Mouse (Mus musculus): ENCODE data around the gene Rnf183. TPM values are rescaled to one million over a fixed set of nuclear protein-coding genes. Genes with fewer than 3 reads are reported as not detected.

Rnf183 gene
- polyA plus RNA-seq, 1 experiment from 2014 or later = not detected

DNA sequence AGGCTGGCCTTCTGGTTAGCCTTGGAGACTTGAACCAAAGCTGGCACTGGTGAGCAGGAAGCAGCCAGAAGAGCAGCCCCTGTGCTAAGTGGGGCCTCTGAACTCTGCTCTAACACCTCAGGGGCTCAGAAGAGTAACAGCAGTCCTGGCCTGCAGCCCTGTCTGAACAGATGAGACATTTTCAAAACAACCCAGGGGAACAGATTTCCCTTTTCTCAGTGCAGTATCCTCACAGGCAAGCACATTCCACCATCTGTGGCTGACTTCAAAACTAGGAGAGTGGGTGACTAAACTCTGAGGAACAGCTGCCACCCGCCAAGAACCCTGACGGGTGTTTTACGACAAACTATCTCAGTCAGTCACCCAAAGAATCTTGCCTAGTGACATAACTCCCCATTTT, 24.0 kb upstream of the Rnf183 start:
- H3K4me3 ChIP-seq (ENCODE audit: low read depth, low read length) = no peak overlapping the region
- DNase-seq (ENCODE audit: low spot score) = peak; percentile 85
- no peaks in the 10 kb centered on the region; the same call in none of the 2 replicates for H3K4me1 ChIP-seq (ENCODE audit: insufficient read depth, low read depth, low read length)
- TF ChIP-seq EP300 (IDR thresholded peaks at IDR 0.05) = no peak
- TF ChIP-seq CTCF (IDR thresholded peaks at IDR 0.05) = no peak
- H3K36me3 ChIP-seq (ENCODE audit: insufficient read depth, low read length) = no peaks in the 10 kb centered on the region
- no peak overlapping the region for H3K9ac ChIP-seq (replicated peaks; ENCODE audit: low read depth)
- ATAC-seq = peak; percentile 83
- no peak overlapping the region for H3K4me2 ChIP-seq (replicated peaks; ENCODE audit: low read depth, low read length)
- H3K27me3 ChIP-seq (replicated peaks; ENCODE audit: insufficient read depth, low read length) = no peaks in the 10 kb centered on the region
- no peak overlapping the region for H3K27ac ChIP-seq (ENCODE audit: low read length)
- H3K9me3 ChIP-seq (ENCODE audit: low read length) = no peaks in the 10 kb centered on the region
- WGBS = 54% methylated on average over 3 of the region's 3 CpGs

- no peaks in the 10 kb centered on the region; the same call in none of the 2 replicates for H3K4me1 ChIP-seq (ENCODE audit: insufficient read depth, low read depth, low read length)
- DNase-seq (ENCODE audit: low spot score) (peak; percentile 65), ATAC-seq (peak; percentile 69)
- no peak overlapping the region for H3K4me3 ChIP-seq (ENCODE audit: low read depth, low read length)
- no peak overlapping the region for H3K9ac ChIP-seq (replicated peaks; ENCODE audit: low read depth)
- TF ChIP-seq CTCF (IDR thresholded peaks at IDR 0.05) = peak; percentile 79
- TF ChIP-seq EP300 (IDR thresholded peaks at IDR 0.05) = no peak
- no peaks in the 10 kb centered on the region for H3K36me3 ChIP-seq (ENCODE audit: insufficient read depth, low read length)
- no peak overlapping the region for H3K4me2 ChIP-seq (replicated peaks; ENCODE audit: low read depth, low read length)
- 46% methylated on average over 5 of the region's 5 CpGs for WGBS
- no peak overlapping the region for H3K27ac ChIP-seq (ENCODE audit: low read length)
- H3K9me3 ChIP-seq (ENCODE audit: low read length) = no peaks in the 10 kb centered on the region
- H3K27me3 ChIP-seq (replicated peaks; ENCODE audit: insufficient read depth, low read length) = no peaks in the 10 kb centered on the region
These were observed 19.9 kb upstream of the Rnf183 start for GRCm38 (mm10) chr4:62454995-62455394.

DNA sequence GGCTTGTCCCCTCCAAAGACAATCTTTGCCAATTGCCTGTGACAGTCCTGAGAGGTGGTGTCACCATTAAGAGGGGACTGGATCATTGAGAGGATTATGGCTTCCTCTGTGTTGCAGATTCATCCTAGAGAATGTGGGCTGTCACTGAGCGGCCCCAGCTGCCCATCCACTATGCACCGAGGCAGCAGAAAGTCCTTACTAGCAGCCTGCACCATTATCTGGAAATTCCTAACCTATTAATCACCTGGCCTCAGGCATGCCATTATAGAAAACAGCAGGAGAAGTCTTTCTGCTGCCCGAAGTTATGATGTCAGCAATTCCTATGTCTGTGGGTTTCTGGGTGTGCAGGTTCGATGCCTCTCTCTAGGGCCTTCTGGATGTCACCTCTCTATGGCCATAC, 5.9 kb upstream of the Rnf183 start:
- no peak for TF ChIP-seq EP300 (IDR thresholded peaks at IDR 0.05)
- no peak for TF ChIP-seq CTCF (IDR thresholded peaks at IDR 0.05)
- Histone ChIP-seq H3K27ac (ENCODE audit: low read length) (no peak overlapping the region), H3K27me3 (replicated peaks; ENCODE audit: insufficient read depth, low read length) (no peaks in the 10 kb centered on the region), H3K4me3 (ENCODE audit: low read depth, low read length) (no peak overlapping the region), H3K36me3 (ENCODE audit: insufficient read depth, low read length) (no peaks in the 10 kb centered on the region), H3K4me2 (replicated peaks; ENCODE audit: low read depth, low read length) (no peak overlapping the region), H3K9me3 (ENCODE audit: low read length) (no peaks in the 10 kb centered on the region), H3K9ac (replicated peaks; ENCODE audit: low read depth) (no peak overlapping the region), H3K4me1 (ENCODE audit: insufficient read depth, low read depth, low read length) (no peaks in the 10 kb centered on the region)
- 59% methylated on average over 4 of the region's 4 CpGs for WGBS
- no peak for ATAC-seq
- DNase-seq (ENCODE audit: low spot score) = no peak

GRCm38 (mm10) chr4:62440544-62440943, 5.5 kb upstream of the Rnf183 start:
- H3K27me3 ChIP-seq (replicated peaks; ENCODE audit: insufficient read depth, low read length) = no peaks in the 10 kb centered on the region
- WGBS = 74% methylated on average over 4 of the region's 4 CpGs
- H3K4me1 ChIP-seq (ENCODE audit: insufficient read depth, low read depth, low read length) = no peaks in the 10 kb centered on the region
- H3K27ac ChIP-seq (ENCODE audit: low read length) = no peak overlapping the region
- H3K36me3 ChIP-seq (ENCODE audit: insufficient read depth, low read length) = no peaks in the 10 kb centered on the region
- H3K4me2 ChIP-seq (replicated peaks; ENCODE audit: low read depth, low read length) = no peak overlapping the region
- ATAC-seq (no peak), DNase-seq (ENCODE audit: low spot score) (no peak)
- no peak overlapping the region for H3K9ac ChIP-seq (replicated peaks; ENCODE audit: low read depth)
- H3K4me3 ChIP-seq (ENCODE audit: low read depth, low read length) = no peak overlapping the region
- no peaks in the 10 kb centered on the region for H3K9me3 ChIP-seq (ENCODE audit: low read length)
- no peak for TF ChIP-seq CTCF (IDR thresholded peaks at IDR 0.05)
- no peak for TF ChIP-seq EP300 (IDR thresholded peaks at IDR 0.05)

DNA sequence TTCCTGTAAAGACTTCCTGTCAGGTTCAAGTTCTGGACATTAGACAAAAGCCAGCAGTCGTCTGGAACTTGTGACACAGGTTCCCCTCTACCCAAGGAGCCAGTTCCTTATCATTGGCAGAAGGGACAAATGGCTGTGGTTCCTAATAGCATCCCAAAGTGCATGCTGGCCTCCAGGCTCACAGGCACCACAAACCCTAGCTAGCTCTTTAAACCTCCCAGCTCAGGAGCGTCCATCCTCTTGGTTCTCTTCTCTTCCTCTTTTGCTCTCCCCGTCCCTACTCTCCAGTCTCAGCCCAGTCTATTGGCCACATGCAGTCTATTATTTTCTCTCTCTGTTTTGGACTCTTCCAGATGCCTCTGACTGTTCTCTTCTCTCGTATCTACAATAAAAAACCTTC, 4.7 kb upstream of the Rnf183 start:
- WGBS = 59% methylated on average over 4 of the region's 4 CpGs
- H3K4me3 ChIP-seq (ENCODE audit: low read depth, low read length) = no peak overlapping the region
- ATAC-seq = no peak

DNA sequence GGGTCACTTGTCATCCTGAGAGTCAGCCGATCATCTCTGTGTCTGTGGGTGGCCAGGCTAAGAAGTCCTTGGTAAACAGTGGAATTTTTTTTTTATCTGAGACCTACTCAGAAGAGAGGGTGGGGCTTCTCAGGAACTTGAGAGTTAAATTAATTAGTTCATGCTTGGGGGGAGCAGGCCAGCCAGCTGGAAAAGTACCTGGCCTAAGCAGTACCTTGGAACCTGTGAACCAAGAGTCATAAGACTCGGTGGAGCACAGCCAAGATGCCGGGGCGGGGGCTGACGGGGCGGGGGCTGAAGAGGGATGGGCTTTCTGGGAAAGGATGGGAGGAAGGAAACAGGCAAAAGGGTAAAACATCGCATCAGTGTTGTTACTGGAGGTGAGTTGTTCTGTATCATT, 2.8 kb upstream of the Rnf183 start:
- Histone ChIP-seq H3K9me3 (ENCODE audit: low read length) (no peaks in the 10 kb centered on the region), H3K4me1 (ENCODE audit: insufficient read depth, low read depth, low read length) (no peaks in the 10 kb centered on the region), H3K9ac (replicated peaks; ENCODE audit: low read depth) (no peak overlapping the region), H3K4me2 (replicated peaks; ENCODE audit: low read depth, low read length) (no peak overlapping the region), H3K4me3 (ENCODE audit: low read depth, low read length) (no peak overlapping the region), H3K27ac (ENCODE audit: low read length) (no peak overlapping the region), H3K27me3 (replicated peaks; ENCODE audit: insufficient read depth, low read length) (no peaks in the 10 kb centered on the region), H3K36me3 (ENCODE audit: insufficient read depth, low read length) (no peaks in the 10 kb centered on the region)
- 60% methylated on average over 7 of the region's 7 CpGs for whole genome bisulfite sequencing
- DNase-seq (ENCODE audit: low spot score) (no peak), ATAC-seq (no peak)
- TF ChIP-seq EP300 (IDR thresholded peaks at IDR 0.05) = no peak
- TF ChIP-seq CTCF (IDR thresholded peaks at IDR 0.05) = no peak

More for the DNA sequence above, 4.7 kb upstream of the Rnf183 start:
- Histone ChIP-seq H3K9me3 (ENCODE audit: low read length) (no peaks in the 10 kb centered on the region), H3K4me2 (replicated peaks; ENCODE audit: low read depth, low read length) (no peak overlapping the region), H3K36me3 (ENCODE audit: insufficient read depth, low read length) (no peaks in the 10 kb centered on the region), H3K27ac (ENCODE audit: low read length) (no peak overlapping the region), H3K4me1 (ENCODE audit: insufficient read depth, low read depth, low read length) (no peaks in the 10 kb centered on the region), H3K9ac (replicated peaks; ENCODE audit: low read depth) (no peak overlapping the region), H3K27me3 (replicated peaks; ENCODE audit: insufficient read depth, low read length) (no peaks in the 10 kb centered on the region)
- TF ChIP-seq EP300 (IDR thresholded peaks at IDR 0.05) (no peak), CTCF (IDR thresholded peaks at IDR 0.05) (no peak)
- DNase-seq (ENCODE audit: low spot score) = no peak

DNA sequence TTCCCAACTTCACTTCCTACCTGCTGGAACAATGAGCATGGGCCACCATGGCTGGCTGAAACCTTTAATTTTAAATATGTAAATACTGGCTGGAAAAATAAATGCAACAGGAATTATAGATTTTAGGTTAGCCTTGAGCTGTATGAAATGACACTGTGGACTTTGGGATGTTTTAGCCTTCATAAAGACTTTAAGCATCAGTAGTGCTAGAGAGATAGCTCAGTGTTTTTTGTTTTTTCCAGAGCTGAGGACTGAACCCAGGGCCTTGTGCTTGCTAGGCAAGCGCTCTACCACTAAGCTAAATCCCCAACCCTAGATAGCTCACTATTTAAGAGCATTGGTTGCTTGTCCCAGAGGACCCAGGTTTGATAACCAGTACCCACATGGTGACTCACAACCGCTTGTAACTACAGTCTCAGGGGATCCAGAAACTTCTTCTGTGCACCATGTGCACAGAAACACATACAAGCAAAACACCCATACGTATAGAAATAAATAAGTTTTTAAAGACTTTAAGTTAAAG, 2.3 kb upstream of the Rnf183 start:
- no peak overlapping the region for H3K4me3 ChIP-seq (ENCODE audit: low read depth, low read length)
- no peaks in the 10 kb centered on the region for H3K36me3 ChIP-seq (ENCODE audit: insufficient read depth, low read length)
- WGBS = 89% methylated on average over 3 of the region's 3 CpGs
- no peak overlapping the region for H3K27ac ChIP-seq (ENCODE audit: low read length)
- no peak overlapping the region for H3K9ac ChIP-seq (replicated peaks; ENCODE audit: low read depth)
- DNase-seq (ENCODE audit: low spot score) = no peak
- TF ChIP-seq CTCF (IDR thresholded peaks at IDR 0.05) (no peak), EP300 (IDR thresholded peaks at IDR 0.05) (no peak)
- no peaks in the 10 kb centered on the region for H3K9me3 ChIP-seq (ENCODE audit: low read length)
- no peaks in the 10 kb centered on the region for H3K4me1 ChIP-seq (ENCODE audit: insufficient read depth, low read depth, low read length)
- no peak overlapping the region for H3K4me2 ChIP-seq (replicated peaks; ENCODE audit: low read depth, low read length)
- no peaks in the 10 kb centered on the region for H3K27me3 ChIP-seq (replicated peaks; ENCODE audit: insufficient read depth, low read length)
- no peak for ATAC-seq
